Mouse (Mus musculus): ENCODE measurements around the gene Sycp2l.

DNA sequence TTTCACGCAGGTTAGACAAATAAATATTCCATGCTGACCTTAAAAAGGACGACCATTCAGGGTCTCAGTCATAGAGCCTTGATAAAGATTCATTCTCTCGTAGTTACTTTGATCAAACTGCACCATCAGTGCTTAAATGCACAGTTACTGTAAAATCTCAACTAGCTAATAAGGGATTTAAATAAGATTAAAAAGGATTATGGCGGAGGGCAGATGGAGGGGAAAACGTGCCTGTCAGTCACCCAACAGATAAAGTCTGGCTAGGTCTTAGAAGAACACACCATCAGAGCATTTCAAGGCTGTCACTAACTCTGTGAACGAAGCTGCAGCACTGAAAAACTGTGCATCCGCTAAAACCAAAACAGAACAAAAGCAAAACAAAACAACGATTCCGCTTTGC lies 36.2 kb upstream of the Sycp2l start:
- no peak for TF ChIP-seq USF1 (IDR thresholded peaks at IDR 0.05; ENCODE audit: low read depth)
- no peak for TF ChIP-seq CTCF (IDR thresholded peaks at IDR 0.05; ENCODE audit: control insufficient read depth, insufficient read depth, insufficient read length)
- TF ChIP-seq MYOD1 (IDR thresholded peaks at IDR 0.05; ENCODE audit: control insufficient read depth, insufficient read length, low read depth) = no peak
- TF ChIP-seq MYOG (IDR thresholded peaks at IDR 0.05; ENCODE audit: control insufficient read depth, extremely low read depth, insufficient read length) = no peak
- no peak for TF ChIP-seq CEBPB (IDR thresholded peaks at IDR 0.05; ENCODE audit: low read depth)
- no peak for TF ChIP-seq FOSL1 (IDR thresholded peaks at IDR 0.05; ENCODE audit: insufficient read depth, low read length, poor library complexity, severe bottlenecking)
